Mouse (Mus musculus): Measurements from ENCODE around the gene Adamts18.

DNA sequence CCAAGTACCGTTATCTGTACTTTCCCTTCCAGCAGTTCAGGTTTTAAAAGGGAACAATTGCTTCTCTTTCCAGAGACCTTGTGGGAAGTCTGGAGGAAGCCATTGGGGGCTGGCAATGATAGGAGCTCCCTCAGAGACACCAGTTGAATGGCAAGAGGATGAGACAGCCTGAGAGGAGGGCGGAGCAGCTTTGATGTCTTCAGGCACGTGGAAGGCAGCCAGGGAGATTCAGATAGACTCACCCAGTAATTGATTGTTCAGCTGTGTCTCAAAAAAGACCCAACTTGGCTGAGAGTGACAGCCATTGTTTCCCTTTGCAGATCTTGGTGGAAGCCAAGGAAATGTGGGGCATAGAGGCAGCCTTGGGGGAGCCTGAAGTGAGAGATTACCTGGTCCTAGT, 42.8 kb upstream of the Adamts18 start:
- TF ChIP-seq CTCF (IDR thresholded peaks at IDR 0.05; ENCODE audit: low read depth) (no peak), EP300 (optimal IDR thresholded peaks at IDR 0.05) (no peak)

Measured in stomach, postnatal 0 days (tissue).